Mouse (Mus musculus) embryonic facial prominence, embryonic 11.5 days (tissue): ENCODE data around the gene Ankfn1. TPM values are rescaled to one million over a fixed set of nuclear protein-coding genes. Genes with fewer than 3 reads are reported as not detected.
A peak's percentile ranks its signal among the peaks of the same experiment; 100 is the strongest.

Source experiments
- ATAC-seq: fragments of 200-750 bp; cut with Nextera tagmentation; replicated peaks from 2 replicates; pipeline ENCODE4 v1.8.0; 2017; ENCODE audit warnings: low read depth; ENCODE audit not compliant: insufficient number of reproducible peaks, low FRiP score, low TSS enrichment
- DNase-seq: peaks from one replicate; pipeline ENCODE4 v3.0.0-alpha.2; 2015; ENCODE audit warnings: low spot score
- H3K27ac ChIP-seq: fragments of 300-500 bp; sonication (generic); replicated peaks from 2 replicates; pipeline ENCODE4 v1.5.1; 2014; ENCODE audit warnings: mild to moderate bottlenecking, low read depth, low read length, control low read depth
- H3K27me3 ChIP-seq: fragments of 300-500 bp; sonication (generic); 2 replicates; pipeline ENCODE4 v1.6.1; 2014; ENCODE audit warnings: mild to moderate bottlenecking, low read length, moderate library complexity, mixed read lengths; ENCODE audit not compliant: control insufficient read depth, insufficient read depth
- H3K36me3 ChIP-seq: fragments of 300-500 bp; sonication (generic); replicated peaks from 2 replicates; pipeline ENCODE4 v1.6.1; 2014; ENCODE audit warnings: low read depth, mild to moderate bottlenecking, low read length, moderate library complexity, mixed read lengths; ENCODE audit not compliant: control insufficient read depth, insufficient read depth
- H3K4me1 ChIP-seq: fragments of 300-500 bp; sonication (generic); 2 replicates; pipeline ENCODE4 v1.6.1; 2014; ENCODE audit warnings: low read length, mixed read lengths; ENCODE audit not compliant: control insufficient read depth, insufficient read depth
- H3K4me2 ChIP-seq: fragments of 300-500 bp; sonication (generic); 2 replicates; pipeline ENCODE4 v1.6.1; 2014; ENCODE audit warnings: low read depth, mild to moderate bottlenecking, control low read depth, low read length, moderate library complexity
- H3K4me3 ChIP-seq: fragments of 300-500 bp; sonication (generic); 2 replicates; pipeline ENCODE4 v1.5.1; 2014; ENCODE audit warnings: low read depth, low read length, control low read depth
- H3K9ac ChIP-seq: fragments of 300-500 bp; sonication (generic); replicated peaks from 2 replicates; pipeline ENCODE4 v1.6.1; 2014; ENCODE audit warnings: mild to moderate bottlenecking, control low read depth, low read length
- H3K9me3 ChIP-seq: fragments of 300-500 bp; sonication (generic); replicated peaks from 2 replicates; pipeline ENCODE4 v1.6.1; 2016; ENCODE audit warnings: mild to moderate bottlenecking, low read length, inconsistent platforms, mixed read lengths; ENCODE audit not compliant: control insufficient read depth
- WGBS: fragments of 180-500 bp; shearing (Covaris S2); extraction: QIAGEN DNeasy Blood & Tissue Kit; methylation state at CpG from one replicate; pipeline ENCODE4 v1.1.7; 2014; 5-methylcytosine and 5-hydroxymethylcytosine counted together
- polyA plus RNA-seq: library from polyadenylated mRNA; unstranded; fragments of >200 nt; fragmentation: Nextera tagmentation; extraction: Ambion mirVana; gene quantifications from 2 replicates; pipeline ENCODE4 v1.2.1, GENCODE M21; 2014

The Ankfn1 gene
- polyA plus RNA-seq, result 0.22 and 0.48 TPM in 2 replicates

DNA sequence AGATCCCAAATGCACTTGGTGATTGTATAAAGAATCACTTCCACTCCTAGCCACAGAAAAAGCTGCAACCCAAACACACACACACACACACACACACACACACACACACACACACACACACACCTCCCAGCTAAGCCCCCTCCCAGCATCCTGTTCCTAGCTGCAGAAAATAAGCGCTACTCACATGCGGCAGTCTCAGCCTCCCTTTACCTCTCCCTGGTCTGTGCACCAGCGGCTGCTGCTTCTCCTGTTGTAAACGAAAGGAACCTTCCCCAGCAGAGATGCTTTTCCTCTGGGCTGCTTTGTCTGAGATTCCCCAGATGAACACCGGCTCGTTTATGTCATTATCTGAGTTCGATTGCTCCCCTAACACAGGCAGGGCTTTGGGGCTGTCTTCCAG lies at the start of gene Ankfn1:
Ankfn1 (minus strand) TSS at position 223 of the 400 bp plus-strand sequence.
- Histone ChIP-seq H3K4me3 (no peak within 1 kb of the TSS), H3K27ac (no peak within 1 kb of the TSS), H3K4me2 (no peak within 1 kb of the TSS), H3K9me3 (no peaks in the 10 kb centered on the region), H3K27me3 (no peaks in the 10 kb centered on the region), H3K36me3 (no peaks in the 10 kb centered on the region), H3K9ac (no peak within 1 kb of the TSS), H3K4me1 (no peaks in the 10 kb centered on the region)
- DNase-seq, result no peak
- no peak for ATAC-seq
- WGBS, result 48% methylated on average over 7 of the region's 7 CpGs

DNA sequence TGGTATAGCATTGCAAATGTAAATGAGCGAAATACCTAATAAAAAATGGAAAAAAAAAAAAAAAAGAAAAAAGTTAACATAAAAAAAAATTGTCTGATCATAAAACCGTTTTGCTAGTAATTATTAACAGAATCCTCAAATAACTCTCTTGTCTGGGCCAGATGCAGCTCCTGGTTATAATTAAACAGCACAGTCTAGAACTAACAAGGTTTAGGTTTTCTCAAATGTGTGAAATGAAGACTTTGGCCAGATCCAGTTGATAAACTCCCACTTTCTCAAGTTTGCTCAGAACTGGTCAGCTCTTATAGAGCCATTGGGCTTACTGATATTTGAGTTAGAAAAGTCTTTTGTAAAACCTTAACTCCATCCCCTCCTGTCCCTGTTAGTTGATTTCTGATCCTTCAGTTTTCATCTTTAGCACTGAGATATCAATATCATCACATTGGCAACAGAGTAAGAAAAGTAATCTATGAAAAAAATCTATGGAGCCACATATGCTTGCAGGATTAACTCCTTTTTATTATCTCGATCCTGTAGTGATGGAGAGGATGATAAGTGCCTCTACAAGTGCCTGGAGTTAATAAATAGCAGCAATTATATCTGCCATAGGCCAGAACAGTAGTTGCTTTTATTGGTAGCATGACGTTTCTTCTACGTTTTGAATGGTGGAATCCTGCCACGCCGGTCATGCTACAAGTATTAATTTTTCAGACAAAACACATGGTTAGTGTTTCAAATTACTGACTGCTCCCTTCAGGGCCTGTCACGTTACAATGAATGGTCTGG lies 46.4 kb upstream of the Ankfn1 start:
- WGBS, result 56% methylated on average over 8 of the region's 8 CpGs
- no peak for DNase-seq
- Histone ChIP-seq H3K27me3 (no peaks in the 10 kb centered on the region), H3K4me2 (no peak overlapping the region), H3K9me3 (no peaks in the 10 kb centered on the region), H3K9ac (no peak overlapping the region), H3K4me1 (no peaks in the 10 kb centered on the region), H3K27ac (no peak overlapping the region), H3K4me3 (no peak overlapping the region), H3K36me3 (no peaks in the 10 kb centered on the region)
- no peak for ATAC-seq

DNA sequence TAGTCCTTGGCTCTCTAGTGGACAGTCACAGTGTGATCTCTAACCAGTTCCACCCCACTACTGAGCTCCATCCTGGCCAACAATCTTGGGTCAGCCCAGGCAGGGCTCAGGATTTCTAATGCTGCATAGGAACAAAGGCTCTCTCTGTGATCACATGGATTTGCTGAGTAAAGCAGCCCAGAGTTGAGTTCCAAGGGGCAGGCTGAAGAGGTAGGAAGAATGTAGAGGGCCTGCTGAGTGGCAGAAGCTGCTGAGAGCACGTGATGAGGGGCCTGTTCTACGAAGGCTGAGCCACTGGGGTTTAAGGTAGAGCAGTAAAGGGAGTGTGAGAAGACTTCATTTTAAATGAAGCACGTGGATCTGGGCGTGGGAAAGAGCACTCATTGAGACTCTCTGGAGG lies 41.1 kb upstream of the Ankfn1 start:
- Histone ChIP-seq H3K36me3 (no peaks in the 10 kb centered on the region), H3K4me1 (no peaks in the 10 kb centered on the region), H3K27me3 (no peaks in the 10 kb centered on the region), H3K4me2 (no peak overlapping the region), H3K9me3 (no peaks in the 10 kb centered on the region), H3K27ac (no peak overlapping the region), H3K4me3 (no peak overlapping the region), H3K9ac (no peak overlapping the region)
- ATAC-seq (peak; percentile 34; the same call in 1 of the 2 replicates), DNase-seq (no peak)
- 31% methylated on average over 4 of the region's 4 CpGs for WGBS

DNA sequence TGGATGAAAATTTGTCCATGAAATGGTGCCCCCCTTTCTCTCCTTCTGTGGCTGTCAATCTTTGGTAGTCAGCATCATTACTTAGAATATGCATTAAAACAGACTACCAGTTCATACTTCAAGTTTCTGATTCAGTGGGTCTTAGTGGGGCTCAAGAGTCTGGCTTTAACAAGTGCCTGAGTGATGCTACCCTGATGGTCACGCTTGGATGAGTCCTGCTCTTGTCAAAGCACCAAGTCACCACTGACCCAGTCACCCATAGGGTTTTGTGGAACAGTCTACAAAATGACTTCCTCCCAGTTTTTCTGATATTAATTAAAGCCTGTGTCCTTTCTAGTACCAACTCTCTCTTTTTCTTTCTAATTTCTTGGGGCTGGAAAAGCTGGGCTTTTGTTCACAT lies 34.0 kb upstream of the Ankfn1 start:
- 70% methylated on average over 1 of the region's 1 CpGs for WGBS
- no peak overlapping the region for H3K9ac ChIP-seq
- DNase-seq, result no peak
- H3K27ac ChIP-seq, result no peak overlapping the region
- H3K4me3 ChIP-seq, result no peak overlapping the region
- H3K4me2 ChIP-seq, result no peak overlapping the region
- H3K36me3 ChIP-seq, result no peaks in the 10 kb centered on the region
- no peaks in the 10 kb centered on the region for H3K4me1 ChIP-seq
- H3K27me3 ChIP-seq, result no peaks in the 10 kb centered on the region
- H3K9me3 ChIP-seq, result no peaks in the 10 kb centered on the region
- ATAC-seq, result no peak

DNA sequence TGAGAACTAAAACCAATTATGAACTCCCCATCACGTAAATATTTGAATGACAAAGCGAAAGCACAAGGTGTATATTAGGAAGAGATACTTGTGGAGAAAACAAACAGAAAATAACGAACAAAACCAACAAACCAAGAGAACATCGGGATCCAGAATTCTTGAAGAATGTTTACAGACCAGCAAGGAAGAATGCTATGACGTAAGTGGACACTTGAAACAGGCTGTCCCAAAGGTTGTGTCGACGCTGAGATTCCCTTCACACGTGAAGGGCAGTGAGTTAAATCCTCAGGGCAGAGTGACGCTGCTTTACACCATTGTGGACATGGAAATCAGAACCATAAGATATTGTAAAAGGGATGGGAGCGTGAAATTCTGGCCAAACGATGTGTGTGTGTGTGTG lies 30.5 kb upstream of the Ankfn1 start:
- no peak for ATAC-seq
- 82% methylated on average over 11 of the region's 11 CpGs for WGBS
- no peak overlapping the region for H3K4me2 ChIP-seq

DNA sequence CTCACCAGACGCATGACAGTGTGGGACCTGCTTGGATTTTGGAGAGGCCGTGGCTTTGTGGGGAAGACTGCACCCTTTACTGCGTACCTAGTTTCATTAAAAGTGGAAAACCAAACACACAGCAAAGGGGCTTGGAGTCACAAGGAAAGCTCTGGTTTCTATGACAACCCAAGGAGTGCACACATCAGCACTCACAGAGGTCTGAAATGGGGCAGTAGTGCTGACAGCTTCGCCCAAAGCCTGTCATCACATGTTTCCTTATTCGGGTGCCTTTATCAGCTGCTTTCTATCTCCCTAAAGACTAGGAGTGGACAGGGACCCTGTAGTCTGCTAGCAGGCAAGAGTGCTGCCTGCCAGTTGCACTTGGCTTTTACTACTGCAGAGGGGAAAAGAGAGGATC lies 27.4 kb upstream of the Ankfn1 start:
- Histone ChIP-seq H3K4me3 (no peak overlapping the region), H3K27ac (no peak overlapping the region), H3K4me2 (no peak overlapping the region), H3K27me3 (no peaks in the 10 kb centered on the region), H3K9ac (no peak overlapping the region), H3K36me3 (no peaks in the 10 kb centered on the region), H3K9me3 (no peaks in the 10 kb centered on the region), H3K4me1 (no peaks in the 10 kb centered on the region)
- 45% methylated on average over 5 of the region's 5 CpGs for WGBS
- ATAC-seq (no peak), DNase-seq (no peak)

More for the DNA sequence above, 30.5 kb upstream of the Ankfn1 start:
- H3K4me1 ChIP-seq, result no peaks in the 10 kb centered on the region
- H3K9ac ChIP-seq, result no peak overlapping the region
- no peaks in the 10 kb centered on the region for H3K9me3 ChIP-seq
- no peak overlapping the region for H3K4me3 ChIP-seq
- no peak for DNase-seq
- H3K27me3 ChIP-seq, result no peaks in the 10 kb centered on the region
- H3K27ac ChIP-seq, result no peak overlapping the region
- H3K36me3 ChIP-seq, result no peaks in the 10 kb centered on the region

DNA sequence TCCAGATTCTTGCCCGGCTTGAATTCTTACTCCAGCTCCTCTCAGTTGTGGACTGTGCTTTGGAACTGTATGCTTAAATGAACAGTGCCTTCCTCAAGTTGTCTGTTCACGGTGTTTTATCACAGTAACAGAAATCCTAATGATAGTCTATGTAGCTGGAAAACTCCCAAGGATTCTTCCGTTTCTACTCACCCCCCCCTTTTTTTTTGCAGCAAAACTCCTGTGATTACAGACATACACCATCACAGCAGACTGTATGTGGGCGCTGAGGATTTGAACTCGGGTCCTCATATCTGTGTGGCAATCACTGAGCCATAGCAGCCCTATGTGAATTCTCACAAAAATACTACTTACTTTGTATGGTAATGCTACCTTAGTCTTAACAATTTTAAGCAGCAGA lies 26.5 kb upstream of the Ankfn1 start:
- H3K9me3 ChIP-seq, result no peaks in the 10 kb centered on the region
- 78% methylated on average over 5 of the region's 5 CpGs for WGBS
- no peaks in the 10 kb centered on the region for H3K4me1 ChIP-seq
- H3K36me3 ChIP-seq, result no peaks in the 10 kb centered on the region
- ATAC-seq, result no peak
- no peak overlapping the region for H3K9ac ChIP-seq
- H3K27ac ChIP-seq, result no peak overlapping the region
- no peak overlapping the region for H3K4me3 ChIP-seq
- no peak overlapping the region for H3K4me2 ChIP-seq
- H3K27me3 ChIP-seq, result no peaks in the 10 kb centered on the region
- DNase-seq, result no peak

DNA sequence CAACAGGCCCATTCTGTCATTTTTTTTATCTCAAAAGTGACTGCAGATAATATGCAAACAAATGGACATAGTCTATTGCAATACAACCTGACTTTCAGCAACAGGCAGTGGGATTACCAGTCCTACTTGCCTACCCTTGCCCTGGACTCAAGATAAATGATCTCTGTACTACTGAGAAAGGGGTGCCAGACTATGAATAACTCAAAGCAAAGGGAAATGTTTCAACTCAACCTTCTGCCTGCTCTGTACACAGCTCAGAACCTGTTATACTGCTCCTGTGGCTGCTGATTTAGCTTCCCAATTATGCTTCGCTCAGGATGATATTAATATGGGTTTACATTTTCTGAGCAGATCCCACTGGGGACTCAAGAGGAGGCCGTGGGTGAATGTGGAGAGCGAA lies 15.3 kb upstream of the Ankfn1 start:
- 78% methylated on average over 3 of the region's 3 CpGs for WGBS
- no peak for DNase-seq
- H3K27me3 ChIP-seq, result no peaks in the 10 kb centered on the region
- no peak for ATAC-seq
- no peaks in the 10 kb centered on the region for H3K36me3 ChIP-seq
- no peak overlapping the region for H3K27ac ChIP-seq
- no peak overlapping the region for H3K9ac ChIP-seq
- no peaks in the 10 kb centered on the region for H3K4me1 ChIP-seq
- H3K9me3 ChIP-seq, result no peaks in the 10 kb centered on the region
- H3K4me2 ChIP-seq, result no peak overlapping the region
- no peak overlapping the region for H3K4me3 ChIP-seq
